Mouse (Mus musculus) embryo, embryonic 11 days (tissue): ENCODE measurements around the gene Tmem262.
A peak's percentile ranks its signal among the peaks of the same experiment; 100 is the strongest.

Experiments
- DNase-seq: peaks from one replicate; pipeline ENCODE4 v3.0.0-alpha.2; 2015

The Tmem262 gene

GRCm38 (mm10) chr19:6104476-6104875, 24.6 kb downstream of the Tmem262 start:
- no peak for DNase-seq

- DNase-seq: no peak
Observed at GRCm38 (mm10) chr19:6105586-6105985, 25.8 kb downstream of the Tmem262 start, which contains the start of gene Naaladl1. Gene Naaladl1 (plus strand): TSS chr19:6105782.

GRCm38 (mm10) chr19:6113116-6113515, 33.3 kb downstream of the Tmem262 start:
- DNase-seq: no peak

GRCm38 (mm10) chr19:6116113-6116850, 36.4 kb downstream of the Tmem262 start:
- no peak for DNase-seq

- DNase-seq: peak; percentile 7
Observed at GRCm38 (mm10) chr19:6117346-6117985, 37.6 kb downstream of the Tmem262 start.

GRCm38 (mm10) chr19:6117986-6118676, 38.3 kb downstream of the Tmem262 start, which contains the start of gene Sac3d1:
Gene Sac3d1 (minus strand): TSS chr19:6118650.
- peak; percentile 97 for DNase-seq

GRCm38 (mm10) chr19:6118677-6119185, 38.9 kb downstream of the Tmem262 start:
- DNase-seq: peak; percentile 35

- no peak for DNase-seq
Observed at GRCm38 (mm10) chr19:6121761-6122160, 41.9 kb downstream of the Tmem262 start.

- DNase-seq: peak; percentile 58
Observed at GRCm38 (mm10) chr19:6123330-6123729, 43.5 kb downstream of the Tmem262 start.

GRCm38 (mm10) chr19:6124898-6125297, 45.1 kb downstream of the Tmem262 start:
- no peak for DNase-seq

GRCm38 (mm10) chr19:6126289-6126688, 46.5 kb downstream of the Tmem262 start:
- peak; percentile 61 for DNase-seq

GRCm38 (mm10) chr19:6126789-6127580, 47.2 kb downstream of the Tmem262 start:
- DNase-seq: no peak

GRCm38 (mm10) chr19:6127760-6128341, 48.0 kb downstream of the Tmem262 start, which contains the start of gene Snx15:
Gene Snx15 (minus strand): TSS chr19:6128304.
- DNase-seq: peak; percentile 96
